Mouse (Mus musculus): Measurements from ENCODE around the gene Palm2. TPM values are rescaled to one million over a fixed set of nuclear protein-coding genes. Genes with fewer than 3 reads are reported as not detected.

Gene Palm2
- polyA plus RNA-seq, 1 experiment from 2014 or later, result 1.4 TPM

GRCm38 (mm10) chr4:57489887-57490286 is 55.8 kb downstream of the Palm2 start:
- H3K36me3 ChIP-seq (ENCODE audit: control insufficient read depth, insufficient read depth, low read length), result no peaks in the 10 kb centered on the region
- H3K27ac ChIP-seq (ENCODE audit: low read depth, low read length), result no peak overlapping the region
- DNase-seq (ENCODE audit: low spot score) (no peak), ATAC-seq (ENCODE audit: insufficient read depth, low FRiP score, low TSS enrichment) (no peak)
- no peak overlapping the region for H3K4me3 ChIP-seq (ENCODE audit: low read depth, low read length)
- no peak overlapping the region for H3K4me2 ChIP-seq (ENCODE audit: low read depth)
- WGBS, result 90% methylated on average over 6 of the region's 6 CpGs
- no peaks in the 10 kb centered on the region for H3K27me3 ChIP-seq (ENCODE audit: control insufficient read depth, insufficient read depth, low read length)
- H3K9ac ChIP-seq (ENCODE audit: low read length), result no peak overlapping the region
- no peaks in the 10 kb centered on the region for H3K4me1 ChIP-seq (ENCODE audit: control insufficient read depth, insufficient read depth, low read length)
- H3K9me3 ChIP-seq (ENCODE audit: control insufficient read depth, low read length), result no peaks in the 10 kb centered on the region

- no peak overlapping the region for H3K9ac ChIP-seq (ENCODE audit: low read length)
- ATAC-seq (ENCODE audit: insufficient read depth, low FRiP score, low TSS enrichment) (no peak), DNase-seq (ENCODE audit: low spot score) (no peak)
- 86% methylated on average over 6 of the region's 6 CpGs for WGBS
- no peaks in the 10 kb centered on the region for H3K27me3 ChIP-seq (ENCODE audit: control insufficient read depth, insufficient read depth, low read length)
- H3K36me3 ChIP-seq (ENCODE audit: control insufficient read depth, insufficient read depth, low read length), result no peaks in the 10 kb centered on the region
- no peak overlapping the region for H3K27ac ChIP-seq (ENCODE audit: low read depth, low read length)
- no peak overlapping the region for H3K4me2 ChIP-seq (ENCODE audit: low read depth)
- no peaks in the 10 kb centered on the region for H3K9me3 ChIP-seq (ENCODE audit: control insufficient read depth, low read length)
- no peaks in the 10 kb centered on the region for H3K4me1 ChIP-seq (ENCODE audit: control insufficient read depth, insufficient read depth, low read length)
- H3K4me3 ChIP-seq (ENCODE audit: low read depth, low read length), result no peak overlapping the region
Observed at GRCm38 (mm10) chr4:57504792-57505191, 70.7 kb downstream of the Palm2 start.

GRCm38 (mm10) chr4:57510576-57510975 is 76.5 kb downstream of the Palm2 start:
- ATAC-seq (ENCODE audit: insufficient read depth, low FRiP score, low TSS enrichment), result no peak
- H3K36me3 ChIP-seq (ENCODE audit: control insufficient read depth, insufficient read depth, low read length), result no peaks in the 10 kb centered on the region

GRCm38 (mm10) chr4:57511734-57512133 is 77.7 kb downstream of the Palm2 start:
- no peak overlapping the region for H3K9ac ChIP-seq (ENCODE audit: low read length)
- H3K9me3 ChIP-seq (ENCODE audit: control insufficient read depth, low read length), result no peaks in the 10 kb centered on the region
- WGBS, result 84% methylated on average over 1 of the region's 1 CpGs
- no peaks in the 10 kb centered on the region for H3K36me3 ChIP-seq (ENCODE audit: control insufficient read depth, insufficient read depth, low read length)
- no peaks in the 10 kb centered on the region for H3K27me3 ChIP-seq (ENCODE audit: control insufficient read depth, insufficient read depth, low read length)
- no peaks in the 10 kb centered on the region for H3K4me1 ChIP-seq (ENCODE audit: control insufficient read depth, insufficient read depth, low read length)
- H3K27ac ChIP-seq (ENCODE audit: low read depth, low read length), result no peak overlapping the region
- DNase-seq (ENCODE audit: low spot score), result no peak
- H3K4me2 ChIP-seq (ENCODE audit: low read depth), result no peak overlapping the region
- ATAC-seq (ENCODE audit: insufficient read depth, low FRiP score, low TSS enrichment), result no peak
- H3K4me3 ChIP-seq (ENCODE audit: low read depth, low read length), result no peak overlapping the region

More at GRCm38 (mm10) chr4:57510576-57510975, 76.5 kb downstream of the Palm2 start:
- Histone ChIP-seq H3K4me3 (ENCODE audit: low read depth, low read length) (no peak overlapping the region), H3K4me1 (ENCODE audit: control insufficient read depth, insufficient read depth, low read length) (no peaks in the 10 kb centered on the region), H3K9ac (ENCODE audit: low read length) (no peak overlapping the region), H3K4me2 (ENCODE audit: low read depth) (no peak overlapping the region), H3K27ac (ENCODE audit: low read depth, low read length) (no peak overlapping the region), H3K9me3 (ENCODE audit: control insufficient read depth, low read length) (no peaks in the 10 kb centered on the region), H3K27me3 (ENCODE audit: control insufficient read depth, insufficient read depth, low read length) (no peaks in the 10 kb centered on the region)
- 62% methylated on average over 2 of the region's 3 CpGs for WGBS
- DNase-seq (ENCODE audit: low spot score), result no peak

GRCm38 (mm10) chr4:57513241-57513933 is 79.3 kb downstream of the Palm2 start:
- no peak overlapping the region for H3K9ac ChIP-seq (ENCODE audit: low read length)
- no peak overlapping the region for H3K4me3 ChIP-seq (ENCODE audit: low read depth, low read length)
- DNase-seq (ENCODE audit: low spot score), result no peak
- H3K9me3 ChIP-seq (ENCODE audit: control insufficient read depth, low read length), result no peaks in the 10 kb centered on the region
- WGBS, result 86% methylated on average over 8 of the region's 8 CpGs
- H3K36me3 ChIP-seq (ENCODE audit: control insufficient read depth, insufficient read depth, low read length), result no peaks in the 10 kb centered on the region
- H3K27me3 ChIP-seq (ENCODE audit: control insufficient read depth, insufficient read depth, low read length), result no peaks in the 10 kb centered on the region
- no peak for ATAC-seq (ENCODE audit: insufficient read depth, low FRiP score, low TSS enrichment)
- H3K27ac ChIP-seq (ENCODE audit: low read depth, low read length), result no peak overlapping the region
- H3K4me1 ChIP-seq (ENCODE audit: control insufficient read depth, insufficient read depth, low read length), result no peaks in the 10 kb centered on the region
- no peak overlapping the region for H3K4me2 ChIP-seq (ENCODE audit: low read depth)

- 85% methylated on average over 31 of the region's 31 CpGs for WGBS
- H3K9ac ChIP-seq (ENCODE audit: low read length), result no peak overlapping the region
Observed at GRCm38 (mm10) chr4:57514003-57514937, 80.2 kb downstream of the Palm2 start.

GRCm38 (mm10) chr4:57515356-57515755 is 81.3 kb downstream of the Palm2 start:
- Histone ChIP-seq H3K27ac (ENCODE audit: low read depth, low read length) (no peak overlapping the region), H3K9ac (ENCODE audit: low read length) (no peak overlapping the region), H3K4me1 (ENCODE audit: control insufficient read depth, insufficient read depth, low read length) (no peaks in the 10 kb centered on the region), H3K4me3 (ENCODE audit: low read depth, low read length) (no peak overlapping the region), H3K27me3 (ENCODE audit: control insufficient read depth, insufficient read depth, low read length) (no peaks in the 10 kb centered on the region), H3K9me3 (ENCODE audit: control insufficient read depth, low read length) (no peaks in the 10 kb centered on the region), H3K36me3 (ENCODE audit: control insufficient read depth, insufficient read depth, low read length) (no peaks in the 10 kb centered on the region), H3K4me2 (ENCODE audit: low read depth) (no peak overlapping the region)
- DNase-seq (ENCODE audit: low spot score), result no peak
- WGBS, result 71% methylated on average over 2 of the region's 2 CpGs
- ATAC-seq (ENCODE audit: insufficient read depth, low FRiP score, low TSS enrichment), result no peak

More at GRCm38 (mm10) chr4:57514003-57514937, 80.2 kb downstream of the Palm2 start:
- Histone ChIP-seq H3K36me3 (ENCODE audit: control insufficient read depth, insufficient read depth, low read length) (no peaks in the 10 kb centered on the region), H3K27ac (ENCODE audit: low read depth, low read length) (no peak overlapping the region), H3K27me3 (ENCODE audit: control insufficient read depth, insufficient read depth, low read length) (no peaks in the 10 kb centered on the region), H3K4me2 (ENCODE audit: low read depth) (no peak overlapping the region), H3K4me1 (ENCODE audit: control insufficient read depth, insufficient read depth, low read length) (no peaks in the 10 kb centered on the region), H3K4me3 (ENCODE audit: low read depth, low read length) (no peak overlapping the region), H3K9me3 (ENCODE audit: control insufficient read depth, low read length) (no peaks in the 10 kb centered on the region)
- ATAC-seq (ENCODE audit: insufficient read depth, low FRiP score, low TSS enrichment) (no peak), DNase-seq (ENCODE audit: low spot score) (no peak)

- Histone ChIP-seq H3K36me3 (ENCODE audit: control insufficient read depth, insufficient read depth, low read length) (no peaks in the 10 kb centered on the region), H3K4me2 (ENCODE audit: low read depth) (no peak overlapping the region), H3K4me3 (ENCODE audit: low read depth, low read length) (no peak overlapping the region), H3K27me3 (ENCODE audit: control insufficient read depth, insufficient read depth, low read length) (no peaks in the 10 kb centered on the region), H3K27ac (ENCODE audit: low read depth, low read length) (no peak overlapping the region), H3K9ac (ENCODE audit: low read length) (no peak overlapping the region), H3K4me1 (ENCODE audit: control insufficient read depth, insufficient read depth, low read length) (no peaks in the 10 kb centered on the region), H3K9me3 (ENCODE audit: control insufficient read depth, low read length) (no peaks in the 10 kb centered on the region)
- DNase-seq (ENCODE audit: low spot score) (no peak), ATAC-seq (ENCODE audit: insufficient read depth, low FRiP score, low TSS enrichment) (no peak)
- WGBS, result 96% methylated on average over 15 of the region's 15 CpGs
Observed at GRCm38 (mm10) chr4:57523456-57523855, 89.4 kb downstream of the Palm2 start.

Measured in neural tube, embryonic 11.5 days (tissue).